8 mouse cellular contexts compared by ENCODE assay signal in the genomic region with DNA sequence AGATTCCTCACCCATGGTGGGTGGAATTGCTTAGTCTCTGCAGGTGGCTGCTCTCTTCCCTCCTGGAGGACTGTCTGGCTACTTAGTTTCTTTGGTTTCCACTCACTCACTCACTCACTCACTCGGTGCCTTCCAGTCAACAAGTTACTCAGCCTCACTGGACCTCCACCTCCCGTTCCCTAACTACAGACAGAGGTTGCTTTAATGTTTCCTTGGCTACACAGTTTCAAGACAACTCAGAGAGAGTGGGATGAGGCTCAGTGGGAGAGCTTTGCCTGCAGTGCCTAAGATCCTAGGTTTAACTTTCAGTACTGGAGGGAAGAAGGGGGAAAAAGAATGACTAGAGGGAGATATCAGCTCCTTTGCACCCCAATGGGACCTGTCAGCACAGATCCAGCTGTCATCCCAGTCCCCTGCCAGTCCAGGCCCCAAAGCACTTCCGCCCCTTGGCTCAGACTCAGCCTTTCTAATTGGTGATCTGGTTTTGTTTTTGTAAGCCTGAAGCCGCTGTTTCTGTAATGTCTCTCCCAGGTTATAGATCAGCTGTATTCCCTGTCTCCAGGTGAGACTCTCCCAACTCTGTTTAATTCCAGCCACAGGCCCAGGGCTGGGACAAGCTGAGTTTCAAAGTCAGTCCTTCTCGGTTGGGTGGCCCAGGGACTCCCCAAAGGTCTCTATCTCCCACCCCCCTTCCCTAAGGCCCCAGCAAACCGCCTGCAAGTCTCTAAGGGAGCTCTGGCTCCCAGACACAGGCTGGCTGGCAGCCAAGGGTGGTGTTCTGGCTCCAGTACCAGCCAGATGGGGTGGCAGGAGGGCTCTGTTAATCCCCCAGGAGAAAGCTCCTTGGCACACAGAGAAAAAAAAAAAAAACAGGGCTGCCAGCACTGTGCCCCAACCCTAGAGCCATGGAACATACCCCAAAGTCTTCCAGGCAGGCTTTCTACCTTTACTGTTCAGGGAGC.
DNase-seq lines count a peak whose midpoint lies in the region; ATAC-seq lines count a peak whose summit lies in the region.

No protein-coding gene starts in this region.

- H3K4me3 ChIP-seq in hindbrain, embryonic 15.5 days = no peak overlapping the region

- H3K9ac ChIP-seq in hindbrain, embryonic 15.5 days = no peak overlapping the region

- ATAC-seq in frontal cortex, adult (ENCODE audit: low TSS enrichment) = peak; percentile 75
- ATAC-seq in hindbrain, embryonic 15.5 days (ENCODE audit: low FRiP score, low read depth) = peak; percentile 81

- WGBS in hindbrain, embryonic 15.5 days = 33% methylated on average over 6 of the region's 6 CpGs

- no peaks in the 10 kb centered on the region for H3K9me3 ChIP-seq in hindbrain, embryonic 15.5 days

- peak; percentile 21 for DNase-seq in right cerebral cortex, adult 18-20 months
- no peak for DNase-seq in right cerebral cortex, postnatal 36 days (ENCODE audit: low spot score in 2 of 2)
- DNase-seq in layer of hippocampus, postnatal 36 days = peak; percentile 32 to 49
- DNase-seq in right cerebral cortex, adult 2 months (ENCODE audit: low spot score in 2 of 2) = peak; percentile 14 to 24
- DNase-seq in embryo, embryonic 9.5 days (ENCODE audit: extremely low spot score) = no peak
- no peak for DNase-seq in ovary, postnatal 14 days (ENCODE audit: low spot score)

- H3K4me2 ChIP-seq in hindbrain, embryonic 15.5 days = no peak overlapping the region

- H3K36me3 ChIP-seq in hindbrain, embryonic 15.5 days = no peaks in the 10 kb centered on the region

- H3K4me1 ChIP-seq in hindbrain, embryonic 15.5 days (replicated peaks) = peaks cover 31% of the 10 kb centered on the region

- peaks cover 5% of the 10 kb centered on the region; the same call in 1 of the 2 replicates for H3K27me3 ChIP-seq in hindbrain, embryonic 15.5 days

- H3K27ac ChIP-seq in hindbrain, embryonic 15.5 days (replicated peaks) = peak overlapping the region; percentile 51; the same call in 1 of the 2 replicates

Comparison
In these comparisons a context has a peak if more than half of its experiments do, and no peak if none do; other contexts are left out.
1. DNase-seq: peak in right cerebral cortex, adult 18-20 months (single experiment), layer of hippocampus, postnatal 36 days (2 of 2) and right cerebral cortex, adult 2 months (2 of 2); none in right cerebral cortex, postnatal 36 days (0 of 2), embryo, embryonic 9.5 days (single experiment) and ovary, postnatal 14 days (single experiment).